Mouse (Mus musculus): ENCODE data around the gene Cracr2b.

DNA sequence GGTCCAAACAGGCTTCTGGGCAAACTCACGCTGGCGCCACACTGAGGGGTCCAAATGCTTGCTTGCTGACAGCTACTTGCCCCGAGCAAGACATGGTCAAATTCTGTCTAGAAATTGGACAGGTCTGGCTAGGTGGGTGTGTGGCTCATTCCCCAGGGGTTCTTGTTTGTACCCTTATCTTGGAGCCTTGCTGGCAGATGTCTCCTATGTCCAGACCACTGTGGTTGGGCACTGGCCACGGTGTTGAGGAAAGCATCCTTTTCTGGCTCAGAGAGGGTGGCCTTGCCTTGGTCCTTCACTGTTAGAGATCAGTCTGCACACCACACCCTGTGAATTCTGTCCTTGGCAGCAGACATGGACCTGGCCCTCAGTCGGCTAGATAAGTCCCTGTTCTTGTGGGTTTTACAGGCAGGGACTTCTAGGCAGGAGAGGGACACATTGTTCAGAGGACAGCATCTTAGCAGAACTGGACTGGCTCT is 17.4 kb downstream of the Cracr2b start:
- TF ChIP-seq POLR2A (IDR thresholded peaks at IDR 0.05; ENCODE audit: low read depth, low read length) = no peak
- no peak for TF ChIP-seq CTCF (conservative IDR thresholded peaks at IDR 0.05; ENCODE audit: insufficient read depth, insufficient read length, low read depth, low read length)

All from kidney, adult 2 months (tissue).